Mouse (Mus musculus) myocyte (in vitro differentiated cells): ENCODE data around the gene Lce1d.

Experiments used
- CEBPB ChIP-seq: IDR thresholded peaks from 2 replicates; pipeline ENCODE4 v1.6.1; 2011; ENCODE audit warnings: mild to moderate bottlenecking, moderate library complexity; ENCODE audit not compliant: poor library complexity, insufficient read depth, severe bottlenecking
- E2F4 ChIP-seq: IDR thresholded peaks from one replicate; pipeline ENCODE4 v1.6.1; 2011; ENCODE audit warnings: mild to moderate bottlenecking, control low read depth, moderate library complexity; ENCODE audit not compliant: insufficient read depth
- MAX ChIP-seq: IDR thresholded peaks from one replicate; pipeline ENCODE4 v1.6.1; 2011; ENCODE audit warnings: low read depth, mild to moderate bottlenecking, control low read depth
- MYOD1 ChIP-seq, 3 experiments: IDR thresholded peaks; one replicate each; pipeline ENCODE4 v1.6.1; 2011; ENCODE audit warnings: control low read depth in 2 of 3, low read depth in 2 of 3, mild to moderate bottlenecking in 2 of 3, moderate library complexity in 1 of 3; ENCODE audit not compliant: insufficient read length in 2 of 3, control insufficient read depth in 1 of 3
- MYOG ChIP-seq, 3 experiments: IDR thresholded peaks; one replicate each; pipeline ENCODE4 v1.6.1; 2011; ENCODE audit warnings: control low read depth in 2 of 3, low read depth in 2 of 3, mild to moderate bottlenecking in 2 of 3; ENCODE audit not compliant: insufficient read length in 2 of 3, control insufficient read depth in 1 of 3, insufficient read depth in 1 of 3
- POLR2A ChIP-seq: IDR thresholded peaks from one replicate; pipeline ENCODE4 v1.6.1; 2011; ENCODE audit warnings: low read depth, mild to moderate bottlenecking, control low read depth, moderate library complexity; ENCODE audit not compliant: insufficient read length
- POLR2AphosphoS2 ChIP-seq: IDR thresholded peaks from one replicate; pipeline ENCODE4 v1.6.1; 2011; ENCODE audit warnings: low read depth, control low read depth; ENCODE audit not compliant: insufficient read length
- REST ChIP-seq: IDR thresholded peaks from one replicate; pipeline ENCODE4 v1.6.1; 2011; ENCODE audit warnings: mild to moderate bottlenecking, control low read depth, moderate library complexity; ENCODE audit not compliant: insufficient read depth, insufficient read length
- SRF ChIP-seq: IDR thresholded peaks from one replicate; pipeline ENCODE4 v1.6.1; 2011; ENCODE audit warnings: low read depth; ENCODE audit not compliant: control insufficient read depth, insufficient read length
- TCF12 ChIP-seq: IDR thresholded peaks from one replicate; pipeline ENCODE4 v1.6.1; 2011; ENCODE audit warnings: mild to moderate bottlenecking, control low read depth; ENCODE audit not compliant: poor library complexity, insufficient read depth, severe bottlenecking
- TCF3 ChIP-seq: IDR thresholded peaks from one replicate; pipeline ENCODE4 v1.6.1; 2011; ENCODE audit warnings: low read depth, control low read depth; ENCODE audit not compliant: insufficient read length
- USF1 ChIP-seq: IDR thresholded peaks from one replicate; pipeline ENCODE4 v1.6.1; 2011; ENCODE audit warnings: low read depth, mild to moderate bottlenecking, control low read depth, moderate library complexity

GRCm38 (mm10) chr3:92708974-92709373 is 22.0 kb upstream of the Lce1d start, which contains the start of gene Lce1e:
- TF ChIP-seq REST (no peak), TCF12 (no peak), POLR2A (no peak), USF1 (no peak), MAX (no peak), MYOG (IDR thresholded peaks at IDR 0.05; ENCODE audit: control insufficient read depth in 1 of 3, insufficient read depth in 1 of 3, insufficient read length in 2 of 3, low read depth in 2 of 3) (no peak), E2F4 (no peak), SRF (no peak), POLR2AphosphoS2 (no peak), MYOD1 (IDR thresholded peaks at IDR 0.05; ENCODE audit: control insufficient read depth in 1 of 3, insufficient read length in 2 of 3, low read depth in 2 of 3) (no peak), CEBPB (no peak), TCF3 (no peak)
